Mouse (Mus musculus) megakaryocyte, embryonic 14.5 days (primary cell): ENCODE measurements around the gene Mex3a. TPM values are rescaled to one million over a fixed set of nuclear protein-coding genes. Genes with fewer than 3 reads are reported as not detected.

Experiments
- H3K27me3 ChIP-seq: replicated peaks from 2 replicates; pipeline ENCODE3; 2012; ENCODE audit warnings: inconsistent platforms
- H3K36me3 ChIP-seq: replicated peaks from 2 replicates; pipeline ENCODE3; 2012; ENCODE audit warnings: low read length, inconsistent platforms, mixed read lengths
- H3K4me1 ChIP-seq: 2 replicates; pipeline ENCODE4 v1.6.1; 2012; ENCODE audit warnings: inconsistent platforms
- H3K4me3 ChIP-seq: replicated peaks from 2 replicates; pipeline ENCODE3; 2012; ENCODE audit warnings: moderate library complexity, mild to moderate bottlenecking, inconsistent platforms
- H3K9me3 ChIP-seq: 2 replicates; pipeline ENCODE4 v1.6.1; 2012; ENCODE audit warnings: inconsistent platforms
- FLI1 ChIP-seq: IDR thresholded peaks from 2 replicates; pipeline ENCODE4 v1.6.1; 2012; ENCODE audit warnings: low read length, inconsistent platforms, mixed read lengths
- GATA1 ChIP-seq: IDR thresholded peaks from 3 replicates; pipeline ENCODE4 v1.6.1; 2012; ENCODE audit warnings: mixed read lengths, low read length, inconsistent platforms, borderline replicate concordance
- polyA plus RNA-seq: library from polyadenylated mRNA; stranded (reverse); fragments of >175 nt; gene quantifications from 2 replicates; pipeline ENCODE4 v1.2.3, GENCODE M21; 2012; ENCODE audit warnings: low replicate concordance; ENCODE audit not compliant: insufficient read depth

Mex3a gene
- polyA plus RNA-seq, 1 experiment = 1.6 TPM

GRCm38 (mm10) chr3:88552676-88553524, 20.7 kb downstream of the Mex3a start, which contains the start of gene Lamtor2:
TSS of gene Lamtor2 (minus strand) at chr3:88553074.
- no peak for TF ChIP-seq GATA1
- TF ChIP-seq FLI1 = peak; percentile 35; the same call in 1 of the 2 replicates
- H3K27me3 ChIP-seq = no peaks in the 10 kb centered on the region
- peaks cover 60% of the 10 kb centered on the region for H3K36me3 ChIP-seq
- no peaks in the 10 kb centered on the region for H3K9me3 ChIP-seq
- peaks cover 49% of the 10 kb centered on the region for H3K4me1 ChIP-seq
- H3K4me3 ChIP-seq = peak within 1 kb of the TSS; percentile 100

- Histone ChIP-seq H3K36me3 (peaks cover 60% of the 10 kb centered on the region), H3K4me1 (peaks cover 49% of the 10 kb centered on the region)
Measured at GRCm38 (mm10) chr3:88553525-88553879, 21.3 kb downstream of the Mex3a start, which contains the start of gene Ubqln4. TSS of gene Ubqln4 (plus strand) at chr3:88553758.

GRCm38 (mm10) chr3:88553880-88554586, 21.8 kb downstream of the Mex3a start:
- peaks cover 49% of the 10 kb centered on the region for H3K4me1 ChIP-seq
- no peaks in the 10 kb centered on the region for H3K9me3 ChIP-seq
- peak overlapping the region; percentile 100 for H3K4me3 ChIP-seq
- TF ChIP-seq GATA1 = no peak
- H3K27me3 ChIP-seq = no peaks in the 10 kb centered on the region
- H3K36me3 ChIP-seq = peaks cover 59% of the 10 kb centered on the region

More at GRCm38 (mm10) chr3:88553525-88553879, 21.3 kb downstream of the Mex3a start, which contains the start of gene Ubqln4:
- H3K4me3 ChIP-seq = peak within 1 kb of the TSS; percentile 100
- H3K27me3 ChIP-seq = no peaks in the 10 kb centered on the region
- H3K9me3 ChIP-seq = no peaks in the 10 kb centered on the region
- no peak for TF ChIP-seq GATA1
- TF ChIP-seq FLI1 = no peak

- TF ChIP-seq GATA1 = no peak
- TF ChIP-seq FLI1 = no peak
- peak overlapping the region; percentile 23 for H3K4me3 ChIP-seq
- peaks cover 59% of the 10 kb centered on the region for H3K36me3 ChIP-seq
- peaks cover 44% of the 10 kb centered on the region for H3K4me1 ChIP-seq
- H3K27me3 ChIP-seq = no peaks in the 10 kb centered on the region
- no peaks in the 10 kb centered on the region for H3K9me3 ChIP-seq
Measured at GRCm38 (mm10) chr3:88555069-88555605, 22.9 kb downstream of the Mex3a start.

- Histone ChIP-seq H3K36me3 (peaks cover 59% of the 10 kb centered on the region), H3K27me3 (no peaks in the 10 kb centered on the region), H3K4me3 (peak overlapping the region; percentile 47), H3K4me1 (peaks cover 38% of the 10 kb centered on the region), H3K9me3 (no peaks in the 10 kb centered on the region)
- TF ChIP-seq FLI1 (no peak), GATA1 (no peak)
Measured at GRCm38 (mm10) chr3:88555731-88556130, 23.5 kb downstream of the Mex3a start.

GRCm38 (mm10) chr3:88556616-88557015, 24.4 kb downstream of the Mex3a start:
- no peaks in the 10 kb centered on the region for H3K9me3 ChIP-seq
- H3K27me3 ChIP-seq = no peaks in the 10 kb centered on the region
- no peak for TF ChIP-seq GATA1
- TF ChIP-seq FLI1 = no peak
- peaks cover 64% of the 10 kb centered on the region for H3K36me3 ChIP-seq
- H3K4me1 ChIP-seq = peaks cover 30% of the 10 kb centered on the region
- no peak overlapping the region for H3K4me3 ChIP-seq

GRCm38 (mm10) chr3:88559596-88559995, 27.4 kb downstream of the Mex3a start:
- H3K4me1 ChIP-seq = peaks cover 26% of the 10 kb centered on the region
- peaks cover 94% of the 10 kb centered on the region for H3K36me3 ChIP-seq
- no peaks in the 10 kb centered on the region for H3K9me3 ChIP-seq
- no peak overlapping the region for H3K4me3 ChIP-seq
- H3K27me3 ChIP-seq = no peaks in the 10 kb centered on the region
- no peak for TF ChIP-seq GATA1
- TF ChIP-seq FLI1 = no peak

GRCm38 (mm10) chr3:88561989-88562388, 29.8 kb downstream of the Mex3a start:
- no peak overlapping the region for H3K4me3 ChIP-seq
- TF ChIP-seq GATA1 (no peak), FLI1 (no peak)
- H3K36me3 ChIP-seq = peaks cover 97% of the 10 kb centered on the region
- no peaks in the 10 kb centered on the region for H3K9me3 ChIP-seq
- no peaks in the 10 kb centered on the region for H3K27me3 ChIP-seq
- H3K4me1 ChIP-seq = peaks cover 8% of the 10 kb centered on the region

- peaks cover 97% of the 10 kb centered on the region for H3K36me3 ChIP-seq
- TF ChIP-seq FLI1 (no peak), GATA1 (no peak)
Measured at GRCm38 (mm10) chr3:88563442-88563841, 31.2 kb downstream of the Mex3a start.

More at GRCm38 (mm10) chr3:88563442-88563841, 31.2 kb downstream of the Mex3a start:
- Histone ChIP-seq H3K4me3 (no peak overlapping the region), H3K9me3 (no peaks in the 10 kb centered on the region), H3K27me3 (no peaks in the 10 kb centered on the region), H3K4me1 (peaks cover 17% of the 10 kb centered on the region)
